Mouse (Mus musculus): Measurements from ENCODE around the gene Pigp.

GRCm38 (mm10) chr16:94327781-94328711 lies 43.6 kb downstream of the Pigp start, which contains the start of gene Ripply3:
- TF ChIP-seq EP300 (IDR thresholded peaks at IDR 0.05) (no peak), CTCF (IDR thresholded peaks at IDR 0.05) (no peak)
